Mouse (Mus musculus): Measurements from ENCODE around the gene Slc22a13. TPM values are rescaled to one million over a fixed set of nuclear protein-coding genes. Genes with fewer than 3 reads are reported as not detected.

Slc22a13 gene
- polyA plus RNA-seq, 1 experiment, result 156 TPM

- no peak overlapping the region for H3K27ac ChIP-seq (ENCODE audit: insufficient read depth, low read depth, low read length)
- peaks cover 28% of the 10 kb centered on the region for H3K4me1 ChIP-seq (ENCODE audit: control insufficient read depth, insufficient read depth, low read length)
- H3K4me3 ChIP-seq (ENCODE audit: insufficient read depth, low read depth, low read length), result no peak overlapping the region
- peak; percentile 34 for DNase-seq
- WGBS, result 91% methylated on average over 9 of the region's 9 CpGs
- no peak for TF ChIP-seq POLR2A (IDR thresholded peaks at IDR 0.05; ENCODE audit: low read depth, low read length)
- no peak for TF ChIP-seq CTCF (conservative IDR thresholded peaks at IDR 0.05; ENCODE audit: insufficient read depth, insufficient read length, low read depth, low read length)
- H3K36me3 ChIP-seq (ENCODE audit: control insufficient read depth, insufficient read depth, low read length), result no peaks in the 10 kb centered on the region
- H3K27me3 ChIP-seq (replicated peaks; ENCODE audit: control insufficient read depth, insufficient read depth, low read length), result no peaks in the 10 kb centered on the region
Measured at GRCm38 (mm10) chr9:119203617-119204016, 5.3 kb downstream of the Slc22a13 start.

GRCm38 (mm10) chr9:119201653-119202052 is 7.2 kb downstream of the Slc22a13 start:
- H3K4me1 ChIP-seq (ENCODE audit: control insufficient read depth, insufficient read depth, low read length), result peaks cover 23% of the 10 kb centered on the region
- peak overlapping the region; percentile 72 for H3K27ac ChIP-seq (ENCODE audit: insufficient read depth, low read depth, low read length)
- H3K36me3 ChIP-seq (ENCODE audit: control insufficient read depth, insufficient read depth, low read length), result no peaks in the 10 kb centered on the region
- peak overlapping the region; percentile 64 for H3K4me3 ChIP-seq (ENCODE audit: insufficient read depth, low read depth, low read length)
- peak; percentile 48 for DNase-seq
- 53% methylated on average over 5 of the region's 5 CpGs for WGBS
- no peaks in the 10 kb centered on the region for H3K27me3 ChIP-seq (replicated peaks; ENCODE audit: control insufficient read depth, insufficient read depth, low read length)
- TF ChIP-seq POLR2A (IDR thresholded peaks at IDR 0.05; ENCODE audit: low read depth, low read length) (no peak), CTCF (conservative IDR thresholded peaks at IDR 0.05; ENCODE audit: insufficient read depth, insufficient read length, low read depth, low read length) (no peak)

GRCm38 (mm10) chr9:119199151-119199861 is 9.6 kb downstream of the Slc22a13 start:
- DNase-seq, result peak; percentile 77
- WGBS, result 23% methylated on average over 10 of the region's 10 CpGs
- Histone ChIP-seq H3K27ac (ENCODE audit: insufficient read depth, low read depth, low read length) (peak overlapping the region; percentile 80), H3K4me3 (ENCODE audit: insufficient read depth, low read depth, low read length) (no peak overlapping the region), H3K27me3 (replicated peaks; ENCODE audit: control insufficient read depth, insufficient read depth, low read length) (no peaks in the 10 kb centered on the region), H3K36me3 (ENCODE audit: control insufficient read depth, insufficient read depth, low read length) (no peaks in the 10 kb centered on the region), H3K4me1 (ENCODE audit: control insufficient read depth, insufficient read depth, low read length) (peaks cover 18% of the 10 kb centered on the region)
- TF ChIP-seq CTCF (conservative IDR thresholded peaks at IDR 0.05; ENCODE audit: insufficient read depth, insufficient read length, low read depth, low read length) (no peak), POLR2A (IDR thresholded peaks at IDR 0.05; ENCODE audit: low read depth, low read length) (no peak)

- peak; percentile 94 for DNase-seq
- peak; percentile 96 for TF ChIP-seq CTCF (conservative IDR thresholded peaks at IDR 0.05; ENCODE audit: insufficient read depth, insufficient read length, low read depth, low read length)
- no peak for TF ChIP-seq POLR2A (IDR thresholded peaks at IDR 0.05; ENCODE audit: low read depth, low read length)
- Histone ChIP-seq H3K27ac (ENCODE audit: insufficient read depth, low read depth, low read length) (peak overlapping the region; percentile 49; the same call in 1 of the 2 replicates), H3K4me3 (ENCODE audit: insufficient read depth, low read depth, low read length) (no peak overlapping the region), H3K4me1 (ENCODE audit: control insufficient read depth, insufficient read depth, low read length) (no peaks in the 10 kb centered on the region; the same call in 1 of the 2 replicates), H3K27me3 (replicated peaks; ENCODE audit: control insufficient read depth, insufficient read depth, low read length) (no peaks in the 10 kb centered on the region), H3K36me3 (ENCODE audit: control insufficient read depth, insufficient read depth, low read length) (no peaks in the 10 kb centered on the region)
- WGBS, result 23% methylated on average over 11 of the region's 11 CpGs
Measured at GRCm38 (mm10) chr9:119192202-119192990, 16.5 kb downstream of the Slc22a13 start.

GRCm38 (mm10) chr9:119181241-119181728 is 27.6 kb downstream of the Slc22a13 start:
- no peak overlapping the region for H3K4me3 ChIP-seq (ENCODE audit: insufficient read depth, low read depth, low read length)
- no peak overlapping the region; the same call in 1 of the 2 replicates for H3K27ac ChIP-seq (ENCODE audit: insufficient read depth, low read depth, low read length)
- H3K4me1 ChIP-seq (ENCODE audit: control insufficient read depth, insufficient read depth, low read length), result no peaks in the 10 kb centered on the region
- H3K36me3 ChIP-seq (ENCODE audit: control insufficient read depth, insufficient read depth, low read length), result no peaks in the 10 kb centered on the region
- DNase-seq, result peak; percentile 79
- WGBS, result 28% methylated on average over 3 of the region's 3 CpGs
- no peaks in the 10 kb centered on the region for H3K27me3 ChIP-seq (replicated peaks; ENCODE audit: control insufficient read depth, insufficient read depth, low read length)
- TF ChIP-seq POLR2A (IDR thresholded peaks at IDR 0.05; ENCODE audit: low read depth, low read length), result no peak
- TF ChIP-seq CTCF (conservative IDR thresholded peaks at IDR 0.05; ENCODE audit: insufficient read depth, insufficient read length, low read depth, low read length), result no peak

- 95% methylated on average over 11 of the region's 11 CpGs for WGBS
- H3K27ac ChIP-seq (ENCODE audit: insufficient read depth, low read depth, low read length), result no peak overlapping the region
- no peaks in the 10 kb centered on the region for H3K4me1 ChIP-seq (ENCODE audit: control insufficient read depth, insufficient read depth, low read length)
- H3K27me3 ChIP-seq (replicated peaks; ENCODE audit: control insufficient read depth, insufficient read depth, low read length), result no peaks in the 10 kb centered on the region
- no peaks in the 10 kb centered on the region for H3K36me3 ChIP-seq (ENCODE audit: control insufficient read depth, insufficient read depth, low read length)
- TF ChIP-seq POLR2A (IDR thresholded peaks at IDR 0.05; ENCODE audit: low read depth, low read length) (no peak), CTCF (conservative IDR thresholded peaks at IDR 0.05; ENCODE audit: insufficient read depth, insufficient read length, low read depth, low read length) (no peak)
- no peak for DNase-seq
- H3K4me3 ChIP-seq (ENCODE audit: insufficient read depth, low read depth, low read length), result no peak overlapping the region
Measured at GRCm38 (mm10) chr9:119179292-119179691, 29.6 kb downstream of the Slc22a13 start.

- Histone ChIP-seq H3K4me1 (ENCODE audit: control insufficient read depth, insufficient read depth, low read length) (peaks cover 11% of the 10 kb centered on the region), H3K27ac (ENCODE audit: insufficient read depth, low read depth, low read length) (no peak overlapping the region), H3K4me3 (ENCODE audit: insufficient read depth, low read depth, low read length) (no peak overlapping the region), H3K36me3 (ENCODE audit: control insufficient read depth, insufficient read depth, low read length) (no peaks in the 10 kb centered on the region), H3K27me3 (replicated peaks; ENCODE audit: control insufficient read depth, insufficient read depth, low read length) (no peaks in the 10 kb centered on the region)
- 68% methylated on average over 2 of the region's 2 CpGs for WGBS
- TF ChIP-seq CTCF (conservative IDR thresholded peaks at IDR 0.05; ENCODE audit: insufficient read depth, insufficient read length, low read depth, low read length) (no peak), POLR2A (IDR thresholded peaks at IDR 0.05; ENCODE audit: low read depth, low read length) (no peak)
- no peak for DNase-seq
Measured at GRCm38 (mm10) chr9:119167608-119168007, 41.3 kb downstream of the Slc22a13 start.

Measured in kidney, adult 2 months (tissue).